Mouse (Mus musculus): ENCODE data around the gene Apc2.

- TF ChIP-seq CTCF (conservative IDR thresholded peaks at IDR 0.05; ENCODE audit: insufficient read depth, insufficient read length, low read depth, low read length) (no peak), POLR2A (IDR thresholded peaks at IDR 0.05; ENCODE audit: low read depth, low read length) (no peak)
Measured at GRCm38 (mm10) chr10:80293325-80293724, 2.5 kb upstream of the Apc2 start.

All from kidney, adult 2 months (tissue).